Mouse (Mus musculus) kidney, adult 2 months (tissue): ENCODE measurements around the gene Zfp580.

Experiments
- CTCF ChIP-seq: fragments of 200-500 bp; conservative IDR thresholded peaks from 2 replicates; pipeline ENCODE4 v1.5.1; 2011; ENCODE audit warnings: low read depth, mild to moderate bottlenecking, control low read depth, low read length, moderate library complexity, mixed read lengths; ENCODE audit not compliant: insufficient read depth, insufficient read length
- POLR2A ChIP-seq: fragments of 200-500 bp; IDR thresholded peaks from one replicate; pipeline ENCODE4 v1.6.1; 2011; ENCODE audit warnings: low read depth, low read length, control low read depth

- TF ChIP-seq POLR2A (no peak), CTCF (no peak)
Observed at GRCm38 (mm10) chr7:5031496-5031895, 19.8 kb upstream of the Zfp580 start.
